Mouse (Mus musculus): ENCODE measurements around the gene Ttc7.

Gene Ttc7

GRCm38 (mm10) chr17:87314530-87314946 is 31.9 kb downstream of the Ttc7 start:
- DNase-seq = peak; percentile 82

- peak; percentile 92 for DNase-seq
These were observed 32.4 kb downstream of the Ttc7 start for GRCm38 (mm10) chr17:87315021-87315531.

- DNase-seq = peak; percentile 67
These were observed 33.4 kb downstream of the Ttc7 start for GRCm38 (mm10) chr17:87315891-87316763.

- DNase-seq = peak; percentile 75
These were observed 34.6 kb downstream of the Ttc7 start for GRCm38 (mm10) chr17:87317271-87317670.

GRCm38 (mm10) chr17:87317947-87318346 is 35.3 kb downstream of the Ttc7 start:
- peak; percentile 95 for DNase-seq

GRCm38 (mm10) chr17:87321673-87322072 is 39.0 kb downstream of the Ttc7 start:
- DNase-seq = no peak

GRCm38 (mm10) chr17:87323215-87323614 is 40.5 kb downstream of the Ttc7 start:
- no peak for DNase-seq

GRCm38 (mm10) chr17:87325501-87325900 is 42.8 kb downstream of the Ttc7 start:
- DNase-seq = peak; percentile 87

GRCm38 (mm10) chr17:87326987-87327386 is 44.3 kb downstream of the Ttc7 start:
- DNase-seq = no peak

GRCm38 (mm10) chr17:87327645-87328044 is 45.0 kb downstream of the Ttc7 start:
- no peak for DNase-seq

GRCm38 (mm10) chr17:87328177-87328768 is 45.6 kb downstream of the Ttc7 start:
- peak; percentile 68 for DNase-seq

- peak; percentile 65 for DNase-seq
These were observed 46.5 kb downstream of the Ttc7 start for GRCm38 (mm10) chr17:87329144-87329700.

GRCm38 (mm10) chr17:87330250-87330920 is 47.7 kb downstream of the Ttc7 start:
- DNase-seq = peak; percentile 88

GRCm38 (mm10) chr17:87330921-87331291 is 48.2 kb downstream of the Ttc7 start:
- peak; percentile 89 for DNase-seq

GRCm38 (mm10) chr17:87331336-87332141 is 48.9 kb downstream of the Ttc7 start:
- DNase-seq = peak; percentile 73

- DNase-seq = peak; percentile 71
These were observed 49.6 kb downstream of the Ttc7 start for GRCm38 (mm10) chr17:87332142-87332815.

- DNase-seq = no peak
These were observed 50.2 kb downstream of the Ttc7 start for GRCm38 (mm10) chr17:87332887-87333286.

- DNase-seq = no peak
These were observed 51.5 kb downstream of the Ttc7 start for GRCm38 (mm10) chr17:87334162-87334561.

GRCm38 (mm10) chr17:87335152-87335551 is 52.5 kb downstream of the Ttc7 start:
- DNase-seq = no peak

GRCm38 (mm10) chr17:87335727-87336126 is 53.0 kb downstream of the Ttc7 start:
- DNase-seq = no peak

- no peak for DNase-seq
These were observed 54.2 kb downstream of the Ttc7 start for GRCm38 (mm10) chr17:87336910-87337309.

- DNase-seq = no peak
These were observed 55.0 kb downstream of the Ttc7 start for GRCm38 (mm10) chr17:87337683-87338082.

Data from cerebellum, adult 11-12 months (tissue).